Mouse (Mus musculus) right cerebral cortex, adult 18-20 months (tissue): ENCODE data around the gene Cbx8.

ENCODE experiments used
- DNase-seq: peaks from one replicate; pipeline ENCODE4 v3.0.0; 2022; ENCODE audit warnings: mixed read lengths

The Cbx8 gene

DNA sequence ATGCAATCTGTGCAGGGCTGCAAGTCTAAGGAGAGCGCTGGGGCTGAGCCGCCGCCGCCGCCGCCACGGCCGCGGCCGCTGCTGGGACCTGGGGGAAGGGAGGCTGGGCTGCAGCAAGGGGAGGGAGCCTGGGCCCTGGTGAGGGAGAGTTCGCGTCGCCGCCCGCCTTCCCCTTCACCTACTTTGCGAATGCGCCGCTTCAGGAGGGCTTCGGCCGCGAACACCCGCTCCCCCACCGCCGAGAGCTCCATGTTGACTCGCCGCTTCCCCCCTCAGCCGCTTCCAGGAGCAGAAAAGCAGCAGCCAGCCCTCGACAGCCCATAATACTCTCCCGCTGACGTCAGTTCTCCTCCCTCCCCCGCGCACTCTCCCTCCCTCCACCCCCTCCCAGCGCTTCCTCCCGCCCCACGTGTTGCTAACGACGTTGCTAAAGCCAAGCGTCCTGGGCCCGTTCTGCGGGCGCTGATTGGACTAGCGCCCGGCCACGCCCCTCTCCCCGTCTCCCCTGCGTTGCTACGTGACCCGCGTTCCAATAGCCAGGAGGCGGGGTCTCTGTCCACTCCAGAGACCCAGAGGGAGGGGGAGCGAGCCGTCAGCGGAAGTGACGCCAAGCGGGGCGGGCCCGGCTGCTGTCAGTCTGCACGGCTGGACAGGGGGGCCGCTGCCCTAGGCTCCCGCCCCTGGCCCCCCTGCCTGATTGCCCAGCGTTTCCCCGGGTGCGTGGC is at the start of gene Cbx8:
Gene Cbx8 (minus strand): TSS at position 370 of the 725 bp plus-strand sequence.
- peak; percentile 100 for DNase-seq

DNA sequence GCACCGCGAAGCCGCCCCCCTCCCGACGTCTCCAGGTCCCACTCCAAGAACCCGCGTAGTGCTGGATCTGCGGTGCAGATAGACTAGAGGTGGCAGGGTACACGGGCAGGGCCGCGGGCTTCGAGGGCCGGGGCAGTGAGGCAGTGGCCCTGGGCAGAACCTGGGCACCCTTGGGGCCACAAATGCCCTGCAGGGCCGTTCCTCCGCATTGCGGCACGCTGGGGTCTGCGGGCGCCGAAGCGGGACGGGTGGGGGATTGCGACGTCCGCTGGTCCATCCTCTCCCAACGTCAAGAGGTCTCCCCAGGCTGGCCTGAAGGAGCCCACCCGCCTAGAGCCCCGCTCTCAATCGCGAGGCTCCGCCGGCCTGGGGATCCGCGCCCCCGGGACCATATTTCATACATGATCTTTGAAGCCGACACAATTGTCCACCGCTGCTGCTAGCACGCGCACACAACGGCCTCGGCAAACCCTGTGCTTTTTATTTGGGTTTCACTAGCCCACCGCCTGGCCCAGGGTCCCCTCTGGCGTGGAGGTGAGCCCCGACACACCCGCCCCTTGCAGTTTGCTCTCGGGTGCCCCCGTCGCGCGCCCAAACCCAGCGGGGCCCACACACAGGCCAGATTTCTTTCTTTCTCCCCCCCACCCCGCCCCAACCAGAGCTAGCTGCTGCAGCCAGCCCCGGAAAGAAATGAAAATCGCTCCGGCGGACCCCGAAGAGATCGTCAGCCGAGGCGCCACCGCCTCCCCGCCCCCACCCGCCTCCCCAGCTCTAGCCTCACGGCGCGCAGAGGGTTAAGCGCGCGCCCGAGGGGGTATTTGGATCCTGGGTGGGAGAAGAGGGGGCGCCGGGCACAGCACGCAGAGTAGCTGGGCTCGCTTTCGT is 49.5 kb upstream of the Cbx8 start:
- no peak for DNase-seq

DNA sequence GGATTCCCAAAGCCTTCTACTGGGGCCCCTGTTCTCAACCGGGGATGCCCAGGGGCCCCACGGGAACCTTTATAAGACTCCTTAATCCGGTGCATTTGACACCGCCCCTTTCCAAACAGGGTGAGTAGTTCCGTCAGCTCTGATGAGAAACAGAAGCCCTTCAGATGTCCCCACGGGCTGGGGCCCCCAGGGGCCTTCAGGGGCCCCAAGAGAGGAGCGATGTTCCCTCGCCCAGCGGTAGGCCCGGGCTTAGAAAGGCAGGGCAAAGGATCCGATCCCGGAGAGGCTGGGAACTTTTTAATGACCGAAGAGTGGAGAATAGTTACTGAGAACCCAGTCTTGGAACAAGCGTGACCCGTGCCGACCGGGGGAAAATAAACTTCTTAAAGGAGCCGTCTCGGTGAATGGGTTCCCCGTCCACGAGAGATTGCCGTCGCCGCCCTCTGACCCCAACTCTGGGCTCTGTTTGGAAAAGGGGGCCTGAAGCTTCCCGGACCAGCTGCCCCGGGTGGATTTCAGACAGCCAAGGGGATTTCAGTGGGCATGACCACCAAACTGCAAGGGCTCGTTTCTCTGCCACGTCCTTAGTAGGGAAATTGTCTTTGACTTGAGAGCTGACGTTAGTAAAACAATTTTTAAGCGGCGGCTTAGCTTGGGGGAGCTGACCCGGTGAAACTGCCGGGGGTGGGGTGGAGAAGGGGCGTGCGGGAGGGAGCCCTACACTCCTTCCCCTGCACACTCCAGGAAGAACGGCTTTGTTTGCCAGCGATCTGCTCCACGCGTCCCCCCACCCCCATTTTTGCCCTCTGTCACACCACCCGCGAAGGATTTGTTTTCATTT is 48.7 kb upstream of the Cbx8 start:
- DNase-seq: no peak

DNA sequence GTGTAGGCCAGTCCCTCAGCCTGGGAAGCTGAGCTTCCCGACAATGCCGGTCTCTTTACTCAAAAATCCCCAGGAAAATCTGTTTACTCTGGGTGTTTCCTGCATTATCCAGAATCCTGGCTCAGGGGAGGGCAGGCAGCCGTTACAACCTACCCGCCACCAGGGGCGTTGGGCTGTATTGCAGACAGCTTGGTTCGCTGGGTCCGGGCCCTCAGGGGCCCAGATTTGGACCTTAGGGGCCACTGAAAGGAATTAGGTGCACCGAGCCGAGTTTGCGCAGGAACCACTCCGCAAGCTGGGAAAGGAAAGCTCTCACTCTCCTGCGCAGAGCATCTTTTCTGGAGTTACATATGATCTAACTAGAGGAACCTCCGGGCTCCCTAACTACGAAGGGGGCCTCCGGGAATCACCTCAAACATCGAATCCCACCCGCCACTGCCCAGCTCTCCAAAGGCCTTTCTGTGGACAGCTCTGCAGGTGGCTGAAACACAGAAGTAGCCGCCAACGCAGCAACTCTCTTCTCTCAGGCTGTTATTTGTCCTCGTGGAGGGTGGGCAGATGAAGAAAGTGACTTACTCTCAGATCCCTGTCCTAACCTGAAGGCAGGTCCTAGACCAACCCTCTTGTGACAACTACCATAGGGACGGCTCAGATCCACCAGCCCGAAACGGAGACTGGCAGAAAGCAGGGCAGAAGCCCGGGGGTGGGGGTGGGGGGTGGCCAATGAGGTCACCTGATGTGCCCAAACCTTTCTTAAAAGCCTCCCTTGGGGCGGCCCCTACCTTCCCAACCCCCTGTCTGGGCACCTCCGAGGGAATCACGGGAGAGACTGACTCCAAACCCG is 47.8 kb upstream of the Cbx8 start:
- no peak for DNase-seq

DNA sequence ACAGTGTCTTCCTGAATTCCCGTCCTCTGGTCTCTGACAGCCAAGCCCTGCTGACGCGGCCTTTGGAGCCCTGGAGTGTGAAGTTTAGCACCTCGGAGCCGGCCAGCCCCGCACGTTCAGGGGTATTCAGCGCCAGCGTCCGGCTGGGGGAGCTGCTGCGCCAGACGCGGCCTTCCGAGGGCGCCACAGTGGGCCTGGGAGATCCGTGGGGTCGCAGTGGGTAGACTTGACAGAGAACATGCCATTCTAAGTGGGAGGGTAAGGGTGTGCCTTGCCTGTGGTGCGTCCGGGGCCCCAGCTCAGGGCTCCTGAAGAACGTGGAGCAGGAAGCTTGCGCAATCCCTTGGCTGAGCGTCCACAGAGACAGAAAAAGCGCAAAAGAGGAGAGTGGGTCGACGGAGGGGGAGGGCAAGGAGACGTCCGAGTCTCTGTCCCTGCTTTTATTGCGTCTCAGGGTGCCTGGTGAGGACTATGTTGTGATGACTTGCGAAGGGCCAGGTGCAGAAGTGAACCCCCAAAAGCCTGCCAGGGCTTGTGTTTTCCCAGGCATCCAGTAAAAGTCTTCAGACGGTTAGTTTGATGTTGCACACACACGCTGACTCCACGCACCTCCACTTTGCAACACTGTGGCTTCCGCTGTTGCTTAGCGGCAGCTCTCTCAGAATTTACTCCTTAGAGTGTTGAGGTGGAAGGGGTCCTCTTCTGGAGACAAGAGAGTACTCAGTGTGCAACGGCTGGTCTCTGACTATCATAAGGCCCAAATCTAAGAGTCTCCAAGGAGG is 46.7 kb upstream of the Cbx8 start:
- no peak for DNase-seq

DNA sequence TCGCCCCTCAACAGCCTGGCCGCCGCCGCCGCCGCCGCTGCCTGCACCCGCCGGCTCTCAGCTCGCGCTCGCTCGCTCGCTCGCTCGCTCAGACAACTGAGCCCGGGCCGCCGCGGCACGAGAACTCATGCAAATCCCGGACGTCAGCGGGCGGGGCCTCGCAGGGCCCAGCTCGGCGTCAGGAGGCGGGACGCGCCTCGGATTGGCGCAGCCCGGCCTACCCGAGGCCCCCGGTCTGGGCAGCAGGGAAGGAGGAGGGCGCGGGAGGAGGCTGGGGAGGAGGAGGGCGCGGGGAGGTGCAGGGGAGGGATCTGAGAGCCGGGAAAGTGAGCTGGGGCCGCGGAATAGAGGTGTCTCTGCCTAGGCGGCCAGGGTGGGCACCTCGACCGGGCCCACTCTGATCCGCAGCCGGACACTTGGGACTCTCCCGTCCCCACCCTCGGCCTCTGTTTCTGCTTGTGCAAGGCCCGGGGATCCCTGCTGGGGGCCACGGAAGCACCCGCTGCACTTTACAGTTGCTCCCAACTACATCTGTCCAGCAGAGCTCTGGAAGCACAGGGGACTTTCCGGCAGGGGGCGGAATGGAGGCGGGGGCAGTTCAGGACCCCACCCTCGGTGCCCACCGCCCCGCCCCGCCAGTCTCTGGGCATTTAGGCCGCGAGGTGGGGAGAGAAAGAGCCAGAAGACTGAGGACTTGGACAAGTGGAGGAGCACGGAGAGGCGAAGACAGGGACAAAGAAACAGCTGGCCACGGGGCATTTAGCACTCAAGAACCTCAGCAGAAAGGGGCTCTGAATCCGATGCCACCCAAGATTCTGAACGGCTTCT is 45.6 kb upstream of the Cbx8 start, which contains the start of gene Cbx4:
Gene Cbx4 (minus strand): TSS at position 78 of the 828 bp plus-strand sequence.
- peak; percentile 93 for DNase-seq

DNA sequence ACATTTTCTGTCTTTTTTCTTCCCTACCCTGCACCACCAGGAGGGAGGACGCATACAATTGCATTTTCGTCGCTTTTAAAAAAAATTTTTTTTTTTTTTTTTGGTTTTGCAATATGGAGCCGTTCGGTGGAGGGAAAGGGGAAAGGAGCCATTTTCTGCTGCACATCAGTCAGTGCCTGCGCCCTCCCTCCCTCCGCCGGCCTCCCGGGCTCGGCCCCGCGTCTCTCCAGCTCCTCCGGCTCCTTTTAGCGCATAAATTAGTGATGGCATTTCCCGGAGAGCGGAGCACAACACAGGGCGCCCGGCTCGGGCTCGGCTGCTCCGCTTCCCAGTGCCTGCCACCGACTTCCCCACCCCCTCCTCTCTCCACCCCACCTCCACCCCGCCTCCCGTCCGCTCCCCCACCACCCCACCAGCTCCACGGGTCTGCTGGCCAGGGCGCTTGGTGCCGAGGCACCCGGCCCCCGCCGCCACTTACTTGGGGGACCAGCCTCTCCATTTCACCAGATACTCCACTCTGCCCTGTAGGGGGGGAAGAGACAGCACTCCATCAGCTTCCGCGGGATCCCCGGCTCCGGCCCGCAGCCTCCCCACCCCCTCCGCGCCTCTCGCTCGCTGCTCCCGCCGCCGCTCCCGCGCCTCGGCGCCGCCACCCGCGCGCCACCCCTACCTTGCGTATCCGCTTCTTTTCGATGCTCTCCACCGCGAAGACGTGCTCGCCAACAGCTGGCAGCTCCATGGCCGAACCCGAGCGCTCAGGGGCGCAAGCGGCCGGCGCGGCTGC is 44.7 kb upstream of the Cbx8 start:
- DNase-seq: peak; percentile 84

DNA sequence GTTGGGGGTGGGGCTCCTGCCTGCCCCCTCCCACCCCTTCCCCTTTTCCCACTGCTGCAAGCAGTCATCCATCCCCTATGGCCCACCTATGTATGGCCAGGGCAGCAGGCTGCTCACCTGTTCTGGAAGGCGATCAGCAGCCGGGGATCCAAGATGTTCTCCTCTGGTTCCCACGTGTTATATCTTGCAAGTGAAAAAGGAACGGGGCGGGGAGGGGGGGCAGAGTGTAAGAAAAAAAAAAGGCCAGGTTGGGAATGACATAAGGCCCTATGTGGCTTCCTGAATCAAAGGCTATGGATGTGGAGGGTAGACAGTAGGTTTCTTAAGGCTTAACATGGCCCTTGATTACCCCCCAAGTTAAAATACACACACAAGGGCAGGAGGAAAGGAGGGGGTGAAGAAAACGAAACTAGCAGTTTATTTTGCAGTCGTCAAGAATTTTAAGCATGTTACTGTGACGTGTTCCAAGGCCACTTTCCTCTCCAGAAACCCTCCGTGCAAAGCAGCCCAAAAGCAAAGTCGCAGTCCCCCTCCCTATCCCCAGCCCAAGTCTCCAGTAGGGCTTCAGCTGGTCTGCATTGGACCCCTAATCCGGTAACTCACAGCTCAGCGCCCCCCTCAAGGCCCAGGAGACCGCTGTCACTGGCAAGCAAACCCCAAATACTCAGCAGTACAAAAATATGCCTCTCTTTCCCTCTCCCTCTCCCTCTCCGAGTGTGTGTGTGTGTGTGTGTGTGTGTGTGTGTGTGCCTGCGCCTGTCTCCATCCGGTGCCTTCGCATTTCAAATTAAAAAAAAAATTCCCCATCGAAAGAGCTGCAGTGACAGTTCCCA is 43.9 kb upstream of the Cbx8 start:
- peak; percentile 44 for DNase-seq

DNA sequence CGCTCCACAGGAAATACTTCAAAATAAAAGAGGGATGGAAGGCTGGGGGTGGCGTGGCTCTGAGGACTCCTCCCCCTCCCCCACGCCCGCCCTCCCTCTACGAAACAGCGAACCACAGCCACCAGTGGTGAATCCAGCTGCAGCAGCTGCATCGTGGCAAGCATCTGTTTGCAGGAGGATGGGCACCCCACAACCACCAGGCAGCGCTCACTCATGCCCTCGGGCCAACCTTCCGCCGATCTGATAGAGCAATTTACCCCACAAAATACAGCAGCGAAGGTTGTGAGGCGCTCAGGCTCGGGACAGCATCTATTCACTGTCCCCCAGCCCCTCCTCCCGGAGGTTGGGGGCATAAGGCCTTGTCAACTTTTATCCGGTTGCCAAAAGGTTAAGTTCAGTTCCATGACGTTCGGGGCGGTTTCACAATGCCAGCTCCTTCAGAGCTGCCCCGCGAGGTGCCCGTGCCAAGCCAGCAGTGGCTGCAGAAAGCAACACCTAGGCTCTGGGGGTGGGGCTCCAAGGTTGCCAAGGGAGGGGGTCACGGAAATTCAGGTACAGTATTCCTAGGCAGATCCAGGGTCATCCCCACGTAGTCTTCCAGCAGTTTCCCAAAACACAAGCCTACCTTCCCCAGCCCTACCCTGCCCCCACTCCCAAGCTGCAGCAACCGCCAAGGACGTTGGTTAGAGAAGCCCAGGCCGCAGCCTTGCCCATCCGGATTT is 43.1 kb upstream of the Cbx8 start:
- peak; percentile 40 for DNase-seq

DNA sequence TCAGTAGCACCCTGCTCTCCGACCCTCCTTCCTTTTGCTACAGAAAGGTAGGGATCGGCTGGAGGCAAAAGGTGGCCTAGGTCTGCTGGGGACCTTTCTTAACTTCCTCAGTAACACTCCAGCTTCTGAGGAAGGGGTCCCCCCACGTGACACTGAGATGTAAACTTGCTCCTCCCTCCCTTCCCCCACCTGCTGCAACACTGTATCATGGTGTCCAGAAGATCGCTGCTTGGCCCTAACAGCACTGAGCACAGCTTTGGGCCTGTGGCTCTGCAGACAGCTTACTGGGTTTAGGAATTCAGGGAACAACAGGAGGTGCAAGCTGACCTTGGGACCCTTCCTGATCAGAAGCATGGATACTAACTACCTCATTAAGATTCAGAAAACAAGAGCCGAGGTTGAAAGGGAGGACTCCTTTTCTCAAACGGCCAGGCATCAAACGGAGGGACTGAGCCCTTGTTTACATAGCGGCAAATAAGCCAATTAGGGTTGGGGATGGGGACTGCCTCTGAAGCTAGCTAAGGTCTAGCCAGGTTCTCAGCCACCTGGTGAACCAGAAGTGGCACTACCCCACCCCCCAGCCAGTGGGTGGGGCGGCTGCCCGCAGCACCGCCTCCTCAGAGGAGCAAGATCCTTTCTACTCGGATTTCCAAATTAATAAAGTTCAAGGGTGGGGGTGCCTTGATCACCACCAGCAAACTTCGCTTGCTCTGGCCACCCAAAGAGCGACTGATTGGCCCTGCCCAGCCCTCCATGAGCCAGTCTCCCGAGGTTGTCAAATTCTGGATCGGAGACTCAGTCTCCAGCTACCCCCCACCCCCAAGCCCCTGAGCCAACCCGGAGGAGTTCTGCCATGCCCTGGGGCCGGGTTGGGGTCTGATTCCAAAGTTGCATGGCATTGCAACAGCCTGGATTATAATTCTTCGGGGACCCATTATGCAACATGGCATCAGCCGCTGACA is 42.1 kb upstream of the Cbx8 start:
- no peak for DNase-seq

DNA sequence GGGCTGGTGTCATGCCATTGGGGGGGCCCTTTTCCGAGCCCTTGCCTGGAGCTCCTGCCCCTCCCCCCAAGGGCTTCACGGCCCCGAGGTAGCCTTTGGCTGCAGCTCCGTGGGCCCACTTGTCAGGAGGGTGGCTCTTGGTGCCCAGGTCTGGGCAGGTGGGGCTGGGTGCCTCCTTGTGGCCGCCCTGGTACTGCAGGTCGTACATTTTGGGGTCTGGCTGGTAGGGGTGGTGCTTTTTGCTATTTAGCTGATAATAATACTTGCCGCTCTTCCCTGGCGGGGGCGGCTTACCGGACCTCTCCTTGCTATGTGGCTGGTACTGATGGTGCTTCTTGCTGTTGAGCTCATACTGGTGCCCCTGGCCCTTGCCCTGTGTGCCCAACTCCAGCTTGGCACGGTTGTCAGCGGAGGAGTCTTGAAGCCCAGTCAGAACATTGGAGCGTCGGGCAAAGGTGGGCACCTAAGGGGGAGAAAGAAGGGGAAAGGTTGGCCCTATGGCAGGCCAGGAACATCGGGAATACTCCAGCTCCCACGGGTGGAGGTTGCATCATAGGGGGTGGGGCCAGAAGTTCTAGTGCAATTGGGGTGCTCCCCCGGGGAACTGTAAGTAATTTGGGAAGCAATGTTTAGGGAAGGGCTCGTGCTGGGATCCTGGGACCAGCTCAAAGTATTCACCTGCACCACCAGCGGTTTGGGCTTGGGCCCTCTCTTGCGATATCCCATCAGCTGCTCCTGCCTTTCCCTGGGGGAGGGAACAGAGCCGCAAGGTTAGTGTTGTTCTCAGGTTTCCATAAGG is 41.3 kb upstream of the Cbx8 start:
- peak; percentile 27 for DNase-seq

DNA sequence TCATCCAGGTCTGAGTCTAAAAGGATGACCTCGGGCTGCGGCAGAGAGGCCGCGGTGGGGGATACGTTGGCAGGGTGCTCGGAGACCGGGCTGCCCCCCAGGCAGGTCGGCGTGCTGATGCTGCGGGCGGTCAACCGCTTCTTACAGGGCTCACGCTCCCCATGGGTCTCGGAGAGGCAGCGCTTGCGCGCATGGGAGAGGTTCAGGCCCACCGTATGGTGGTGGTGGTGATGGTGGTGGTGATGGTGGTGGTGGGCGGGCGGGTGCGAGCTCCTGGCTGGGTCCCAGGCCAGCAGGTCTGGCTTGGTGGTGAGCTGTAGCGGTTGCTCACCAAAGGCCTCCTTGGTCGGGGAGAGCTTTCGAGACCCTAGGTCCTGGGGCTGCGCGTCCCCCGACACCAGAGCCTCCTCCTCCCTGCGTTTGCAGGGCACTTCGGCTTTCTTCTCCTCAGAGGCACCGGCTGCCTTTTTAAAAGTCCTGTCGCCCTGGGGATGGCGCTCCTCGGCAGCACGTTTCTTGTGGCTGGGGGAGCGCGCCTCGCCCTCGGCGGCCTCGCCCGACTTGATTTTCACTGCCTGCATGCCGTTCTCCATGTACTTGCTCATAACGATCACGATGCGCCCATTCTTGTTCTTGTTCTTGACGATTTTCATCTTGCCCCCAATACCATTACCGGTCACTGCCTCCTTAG is 40.5 kb upstream of the Cbx8 start:
- DNase-seq: no peak

DNA sequence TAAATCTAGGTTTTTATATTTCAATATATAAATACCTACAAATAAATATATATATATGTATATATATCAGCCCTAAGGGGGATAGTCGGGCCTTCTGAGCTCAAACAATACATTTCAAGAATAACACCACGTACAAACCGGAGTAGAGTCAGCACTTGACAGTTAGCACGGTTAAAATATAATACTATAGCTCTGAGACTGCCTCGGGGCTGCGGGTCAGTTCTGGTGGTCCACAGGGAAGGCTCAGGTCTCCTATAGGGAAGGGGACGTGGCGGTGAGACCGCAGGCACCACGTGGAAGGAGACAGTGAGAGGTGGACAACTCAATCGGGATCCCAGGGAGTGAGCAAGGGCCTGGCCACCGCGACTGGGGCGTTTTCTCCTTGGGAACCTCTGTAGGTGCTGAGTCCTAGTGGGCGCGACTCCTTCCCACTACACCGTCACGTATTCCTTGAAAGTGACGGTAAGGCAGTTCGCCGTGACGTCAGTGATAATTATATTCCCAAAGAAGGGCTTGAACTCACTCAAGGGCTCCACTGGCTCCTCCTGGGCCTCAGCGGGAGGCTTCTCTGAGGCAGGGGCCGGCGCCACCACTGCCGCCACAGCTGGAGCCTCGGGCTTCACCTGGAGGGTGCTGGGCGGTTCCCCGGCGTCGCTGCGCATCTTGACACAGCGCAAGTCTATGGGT is 39.8 kb upstream of the Cbx8 start:
- no peak for DNase-seq

DNA sequence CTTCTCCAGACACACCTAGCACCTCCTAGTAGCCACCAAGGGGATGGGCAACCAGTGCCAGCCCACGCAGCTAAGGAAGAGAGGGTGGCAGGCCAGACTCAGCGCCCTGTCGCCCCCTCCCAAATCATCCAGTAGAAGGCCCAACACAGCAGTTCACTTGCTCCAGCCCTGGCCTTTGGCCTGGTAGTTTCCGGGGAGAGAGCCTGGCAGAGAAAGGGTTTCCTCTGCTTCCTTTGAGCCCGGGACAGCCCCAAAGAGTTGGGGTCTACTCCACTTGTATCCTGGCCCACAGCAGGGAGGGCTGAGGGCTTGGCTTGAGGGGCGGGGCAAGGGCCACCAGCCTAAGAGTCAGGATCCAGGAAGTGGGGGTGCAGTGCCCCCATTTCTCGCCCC is 38.7 kb upstream of the Cbx8 start:
- no peak for DNase-seq
